ENCODE assay signal across 8 mouse cellular contexts in genomic region chr5:65157412-65158381, GRCm38 (mm10). TPM values are rescaled to one million over a fixed set of nuclear protein-coding genes. Genes with fewer than 3 reads are reported as not detected.
DNase-seq lines count a peak whose midpoint lies in the region; ATAC-seq and TF ChIP-seq lines count a peak whose summit lies in the region.

No protein-coding gene starts in this region.

- H3K9me3 ChIP-seq in lung, embryonic 15.5 days, result no peaks in the 10 kb centered on the region

- WGBS in lung, embryonic 15.5 days, result 42% methylated on average over 22 of the region's 22 CpGs

- TF ChIP-seq CTCF in layer of hippocampus, adult 2 months (conservative IDR thresholded peaks at IDR 0.05), result peak; percentile 64

- no peak overlapping the region for H3K4me3 ChIP-seq in layer of hippocampus, adult 2 months
- H3K4me3 ChIP-seq in lung, embryonic 15.5 days, result no peak overlapping the region

- DNase-seq in layer of hippocampus, adult 2 months (ENCODE audit: low spot score in 2 of 2), result no peak
- no peak for DNase-seq in layer of hippocampus, adult 9-11 months
- peak; percentile 42 for DNase-seq in gastrocnemius, adult 8-10 months (ENCODE audit: low spot score in 2 of 2)
- DNase-seq in kidney, adult 11 months, result peak; percentile 83
- no peak for DNase-seq in frontal cortex, adult 2 months (ENCODE audit: extremely low spot score in 1 of 2, low spot score in 1 of 2)
- no peak for DNase-seq in thymus, postnatal 10 days (ENCODE audit: low spot score in 2 of 2)
- no peak for DNase-seq in spleen, postnatal 14 days (ENCODE audit: low spot score in 2 of 2)

- no peak overlapping the region for H3K9ac ChIP-seq in lung, embryonic 15.5 days

- H3K27ac ChIP-seq in layer of hippocampus, adult 2 months, result peak overlapping the region; percentile 54
- H3K27ac ChIP-seq in lung, embryonic 15.5 days, result peak overlapping the region; percentile 80

- no peaks in the 10 kb centered on the region for H3K27me3 ChIP-seq in lung, embryonic 15.5 days

- H3K4me2 ChIP-seq in lung, embryonic 15.5 days, result peak overlapping the region; percentile 15; the same call in 1 of the 2 replicates

- no peaks in the 10 kb centered on the region; the same call in 1 of the 2 replicates for H3K4me1 ChIP-seq in lung, embryonic 15.5 days

- peak; percentile 76 for ATAC-seq in lung, embryonic 15.5 days (ENCODE audit: borderline replicate concordance, extremely low read depth, low FRiP score, low TSS enrichment)

- peaks cover 12% of the 10 kb centered on the region; the same call in 1 of the 2 replicates for H3K36me3 ChIP-seq in lung, embryonic 15.5 days

RNA-seq across cellular contexts. Expression of gene Wdr19, which starts 41.8 kb away (rescaled TPM):
- 10 to 100 TPM; 22.9 to 23.7 TPM for total RNA-seq in layer of hippocampus, adult 2 months (2021)
- total RNA-seq in gastrocnemius, adult 8-10 months (2022), result 1 to 10 TPM in 3 of 4 experiments, under 1 TPM in 1; 0.56 to 1.4 (median 1.1) TPM
- polyA plus RNA-seq in lung, embryonic 15.5 days (2015; fragmentation: Nextera tagmentation; extraction: Ambion mirVana), result 9.7 and 10.5 TPM in 2 replicates
- 17.5 and 20.7 TPM in 2 replicates for polyA plus RNA-seq in frontal cortex, adult 2 months (2012; rRNA removed)

RNA-seq across cellular contexts. Expression of gene Klhl5, which starts 50.4 kb away (rescaled TPM):
- 10 to 100 TPM; 53.8 to 62.9 TPM for total RNA-seq in layer of hippocampus, adult 2 months (2021)
- 1 to 10 TPM; 4.5 to 6.0 (median 5.6) TPM for total RNA-seq in gastrocnemius, adult 8-10 months (2022)
- polyA plus RNA-seq in lung, embryonic 15.5 days (2015; fragmentation: Nextera tagmentation; extraction: Ambion mirVana), result 26.8 and 28.6 TPM in 2 replicates
- polyA plus RNA-seq in frontal cortex, adult 2 months (2012; rRNA removed), result 55.7 and 59.4 TPM in 2 replicates

Comparison
In these comparisons a context has a peak if more than half of its experiments do, and no peak if none do; other contexts are left out.
1. DNase-seq: peak in gastrocnemius, adult 8-10 months (2 of 2) and kidney, adult 11 months (single experiment); none in layer of hippocampus, adult 2 months (0 of 2), layer of hippocampus, adult 9-11 months (single experiment), frontal cortex, adult 2 months (0 of 2), thymus, postnatal 10 days (0 of 2) and spleen, postnatal 14 days (0 of 2).
2. RNA of gene Wdr19, which starts 41.8 kb away (total RNA-seq): 22.9 to 23.7 TPM in layer of hippocampus, adult 2 months; 0.56 to 1.4 TPM in gastrocnemius, adult 8-10 months; every median in the first group is over 4 times any median in the second.
3. RNA of gene Klhl5, which starts 50.4 kb away (total RNA-seq): 53.8 to 62.9 TPM in layer of hippocampus, adult 2 months; 4.5 to 6.0 TPM in gastrocnemius, adult 8-10 months; every median in the first group is over 4 times any median in the second.